Mouse (Mus musculus) E14TG2a.4 (cell line): ENCODE data around the gene Myh3.

ENCODE experiments used
- CTCF ChIP-seq: conservative IDR thresholded peaks from 2 replicates; pipeline ENCODE4 v1.5.1; 2014; ENCODE audit warnings: low read length
- NANOG ChIP-seq: IDR thresholded peaks from 2 replicates; pipeline ENCODE4 v1.6.1; 2014; ENCODE audit warnings: borderline replicate concordance, low read length, mixed read lengths
- POU5F1 ChIP-seq: IDR thresholded peaks from 2 replicates; pipeline ENCODE4 v1.6.1; 2014; ENCODE audit warnings: low read length, borderline replicate concordance

DNA sequence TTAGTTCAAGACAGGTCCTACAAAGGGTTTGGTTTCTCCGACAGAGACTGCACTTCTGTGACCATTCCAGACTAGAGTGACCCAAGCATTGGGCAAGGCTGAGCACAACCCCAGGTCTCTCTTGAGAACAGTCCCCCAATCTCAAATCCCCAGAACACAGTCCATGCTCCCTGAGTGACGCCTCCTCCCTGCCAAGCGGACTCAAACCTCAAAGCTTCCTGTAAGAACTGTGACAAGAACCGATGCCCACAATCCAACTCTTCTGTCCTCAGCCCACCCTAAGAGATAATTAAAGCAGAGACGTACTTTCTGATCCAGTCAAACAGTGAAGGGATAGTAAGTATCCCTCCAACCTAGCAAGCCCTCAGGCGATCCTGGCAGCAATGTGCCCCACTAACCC, 35.3 kb downstream of the Myh3 start:
- TF ChIP-seq CTCF: no peak
- TF ChIP-seq NANOG: no peak
- no peak for TF ChIP-seq POU5F1
